Mouse (Mus musculus) naive thymus-derived CD4-positive, alpha-beta T cell, adult 5 months (primary cell): Measurements from ENCODE around the gene Zfp369. TPM values are rescaled to one million over a fixed set of nuclear protein-coding genes. Genes with fewer than 3 reads are reported as not detected.

ENCODE experiments used
- polyA plus RNA-seq: library from polyadenylated mRNA; unstranded; fragments of 100-300 nt; shearing (Covaris generic); gene quantifications from one replicate; pipeline ENCODE4 v1.2.1, GENCODE M21; 2017

Zfp369 gene
- polyA plus RNA-seq: 13.6 TPM

DNA sequence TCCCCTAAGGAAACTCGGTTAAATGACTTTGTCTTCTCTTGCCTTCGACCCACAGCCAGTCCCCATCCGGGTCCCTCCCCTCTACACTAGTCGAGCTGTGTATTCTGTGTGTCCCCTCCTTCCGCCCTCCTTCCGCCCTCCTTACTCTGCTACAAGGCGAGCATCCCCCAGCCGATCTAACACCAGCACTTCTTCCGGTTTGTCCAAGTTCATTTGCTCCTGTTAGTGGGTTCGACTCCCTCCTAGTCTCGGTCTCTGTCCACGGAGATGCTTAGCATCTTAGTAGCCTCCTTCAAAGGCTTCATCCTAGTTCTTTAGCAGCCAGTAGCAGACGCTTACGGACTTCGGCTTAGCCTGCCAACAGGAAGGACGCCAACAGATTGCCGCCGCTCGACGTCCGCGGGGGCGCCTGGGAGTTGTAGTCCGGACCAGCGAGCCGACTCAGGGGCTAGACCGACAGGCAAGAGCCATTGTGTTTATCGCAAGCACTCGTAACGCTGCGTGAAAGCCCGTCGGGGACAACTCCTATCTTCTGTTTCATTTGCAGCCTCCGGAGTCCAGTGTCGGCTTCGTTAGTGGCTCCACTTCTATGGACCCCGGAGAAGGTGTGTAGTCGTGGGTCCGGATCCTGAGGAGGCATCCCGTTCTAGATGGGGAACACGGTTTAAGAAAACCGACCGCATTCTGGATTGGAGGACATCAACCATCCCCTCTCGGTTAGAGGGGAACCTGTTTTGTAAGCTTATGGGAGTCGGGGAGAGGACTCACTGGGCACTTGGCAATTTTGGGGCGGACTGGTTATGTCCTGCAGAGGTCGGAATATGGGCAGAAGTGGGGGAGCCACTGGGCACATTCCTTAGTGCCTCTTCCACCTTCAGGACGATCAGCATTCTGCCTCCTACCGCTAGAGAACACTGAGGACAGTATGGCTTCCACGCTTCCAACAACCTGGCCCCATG lies at the start of gene Zfp369:
Gene Zfp369, plus strand, starts transcription at position 432 of the 959 bp plus-strand sequence.

DNA sequence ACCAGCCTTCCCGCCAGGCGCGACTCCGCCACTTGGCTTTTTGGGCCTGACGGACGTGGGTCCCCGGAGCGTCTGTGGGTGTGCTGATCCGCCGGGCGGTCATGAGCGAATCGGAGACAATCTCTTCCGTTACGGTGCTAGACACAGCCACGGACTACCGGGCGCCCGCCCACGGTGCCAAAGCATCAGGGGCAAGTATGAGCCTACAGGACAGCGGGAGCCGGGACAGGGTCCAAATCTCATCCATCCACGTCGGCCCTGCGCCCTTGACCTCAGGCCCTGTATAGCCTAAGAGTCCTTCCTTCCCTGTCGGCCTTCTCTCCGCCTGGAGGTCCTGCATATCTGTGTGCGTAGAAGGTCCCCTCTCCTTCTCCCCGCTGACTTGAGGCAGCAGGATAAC lies 19.4 kb upstream of the Zfp369 start, which contains the start of gene Gm10775:
Gene Gm10775, plus strand, starts transcription at position 301 of the 400 bp plus-strand sequence.

Other genes with a start within 250 kb of the Zfp369 start
- not detected for gene Spata31d1c, start 245.8 kb upstream of the Zfp369 start, polyA plus RNA-seq
- not detected for gene Prss47, start 226.1 kb upstream of the Zfp369 start, polyA plus RNA-seq
- 58.5 TPM for gene Mfsd14b, start 165.8 kb upstream of the Zfp369 start, polyA plus RNA-seq
- not detected for gene Olfr465-ps1, start 140.7 kb upstream of the Zfp369 start, polyA plus RNA-seq
- gene Olfr466, start 128.6 kb upstream of the Zfp369 start, polyA plus RNA-seq: 0.16 TPM
- gene Nlrp4f, start 72.8 kb upstream of the Zfp369 start, polyA plus RNA-seq: not detected
- not detected for gene Gm10775, start 19.3 kb upstream of the Zfp369 start, polyA plus RNA-seq
- not detected for gene Gm10139, start 233.9 kb downstream of the Zfp369 start, polyA plus RNA-seq